Mouse (Mus musculus) hindbrain, postnatal 0 days (tissue): ENCODE data around the gene Neurod4. TPM values are rescaled to one million over a fixed set of nuclear protein-coding genes. Genes with fewer than 3 reads are reported as not detected.
A peak's percentile ranks its signal among the peaks of the same experiment; 100 is the strongest.
"Not testable (repeated sequence)": the region's sequence is repeated elsewhere in the genome, so short reads cannot be mapped to it uniquely, and the experiment has no call there.

Experiments used
- ATAC-seq: fragments of 200-750 bp; cut with Nextera tagmentation; 2 replicates; pipeline ENCODE4 v1.8.0; 2017; ENCODE audit warnings: mild to moderate bottlenecking, moderate TSS enrichment, moderate library complexity
- DNase-seq: peaks from one replicate; pipeline ENCODE4 v3.0.0-alpha.2; 2015; ENCODE audit warnings: low spot score
- H3K27ac ChIP-seq: fragments of 300-500 bp; sonication (generic); 2 replicates; pipeline ENCODE4 v1.5.1; 2014; ENCODE audit warnings: mild to moderate bottlenecking
- H3K27me3 ChIP-seq: fragments of 300-500 bp; sonication (generic); 2 replicates; pipeline ENCODE4 v1.6.1; 2014; ENCODE audit warnings: low read length, mixed read lengths; ENCODE audit not compliant: insufficient read depth
- H3K36me3 ChIP-seq: fragments of 300-500 bp; sonication (generic); 2 replicates; pipeline ENCODE4 v1.6.1; 2014; ENCODE audit warnings: low read length, mixed read lengths; ENCODE audit not compliant: insufficient read depth
- H3K4me1 ChIP-seq: fragments of 300-500 bp; sonication (generic); 2 replicates; pipeline ENCODE4 v1.6.1; 2014; ENCODE audit warnings: antibody characterized with exemption, low read length, mixed read lengths; ENCODE audit not compliant: insufficient read depth
- H3K4me2 ChIP-seq: fragments of 300-500 bp; sonication (generic); 2 replicates; pipeline ENCODE4 v1.6.1; 2014; ENCODE audit warnings: low read depth, mild to moderate bottlenecking, low read length, moderate library complexity, mixed read lengths
- H3K4me3 ChIP-seq: fragments of 300-500 bp; sonication (generic); 2 replicates; pipeline ENCODE4 v1.5.1; 2014; ENCODE audit warnings: low read length
- H3K9ac ChIP-seq: fragments of 300-500 bp; sonication (generic); replicated peaks from 2 replicates; pipeline ENCODE4 v1.6.1; 2014; ENCODE audit warnings: mild to moderate bottlenecking, low read length, moderate library complexity, mixed read lengths
- H3K9me3 ChIP-seq: fragments of 300-500 bp; sonication (generic); 2 replicates; pipeline ENCODE4 v1.6.1; 2016; ENCODE audit warnings: low read length, mixed read lengths
- CTCF ChIP-seq: IDR thresholded peaks from 2 replicates; pipeline ENCODE4 v1.5.1; 2016; ENCODE audit warnings: antibody characterized with exemption, control low read depth, low read depth
- WGBS: fragments of 180-500 bp; shearing (Covaris S2); extraction: QIAGEN DNeasy Blood & Tissue Kit; methylation state at CpG from one replicate; pipeline ENCODE4 v1.1.7; 2014; 5-methylcytosine and 5-hydroxymethylcytosine counted together
- polyA plus RNA-seq: library from polyadenylated mRNA; unstranded; fragments of >200 nt; fragmentation: Nextera tagmentation; extraction: Ambion mirVana; gene quantifications from 2 replicates; pipeline ENCODE4 v1.2.1, GENCODE M21; 2015
- total RNA-seq: library from RNA; depleted of rRNA; stranded (reverse); fragments of >200 nt; gene quantifications from 2 replicates; pipeline ENCODE4 v1.2.3, GENCODE M21; 2014

The Neurod4 gene
- total and polyA plus RNA-seq, 2 experiments from 2014 or later, result 0.91 to 2.6 TPM

- H3K9ac ChIP-seq, result no peak overlapping the region
- no peaks in the 10 kb centered on the region for H3K27me3 ChIP-seq
- DNase-seq (peak; percentile 73), ATAC-seq (peak; percentile 79)
- no peak for TF ChIP-seq CTCF
- 70% methylated on average over 2 of the region's 2 CpGs for WGBS
- no peak overlapping the region for H3K27ac ChIP-seq
- no peaks in the 10 kb centered on the region for H3K4me1 ChIP-seq
- no peaks in the 10 kb centered on the region for H3K9me3 ChIP-seq
- no peak overlapping the region for H3K4me2 ChIP-seq
- H3K36me3 ChIP-seq, result no peaks in the 10 kb centered on the region
- no peak overlapping the region for H3K4me3 ChIP-seq
Observed at GRCm38 (mm10) chr10:130314110-130314829, 34.2 kb upstream of the Neurod4 start.

GRCm38 (mm10) chr10:130313531-130313930, 33.5 kb upstream of the Neurod4 start:
- ATAC-seq (no peak), DNase-seq (peak; percentile 9)
- H3K4me1 ChIP-seq, result no peaks in the 10 kb centered on the region
- no peaks in the 10 kb centered on the region for H3K27me3 ChIP-seq
- WGBS, result 74% methylated on average over 1 of the region's 1 CpGs
- H3K9me3 ChIP-seq, result no peaks in the 10 kb centered on the region
- H3K9ac ChIP-seq, result no peak overlapping the region
- TF ChIP-seq CTCF, result peak; percentile 36; the same call in 1 of the 2 replicates
- H3K36me3 ChIP-seq, result no peaks in the 10 kb centered on the region
- H3K4me3 ChIP-seq, result no peak overlapping the region
- no peak overlapping the region for H3K4me2 ChIP-seq
- no peak overlapping the region for H3K27ac ChIP-seq

GRCm38 (mm10) chr10:130311534-130312227, 31.6 kb upstream of the Neurod4 start:
- H3K9me3 ChIP-seq, result no peaks in the 10 kb centered on the region
- 90% methylated on average over 2 of the region's 2 CpGs for WGBS
- DNase-seq (no peak), ATAC-seq (no peak)
- no peak overlapping the region for H3K27ac ChIP-seq
- no peak for TF ChIP-seq CTCF
- no peaks in the 10 kb centered on the region for H3K27me3 ChIP-seq
- no peaks in the 10 kb centered on the region for H3K4me1 ChIP-seq
- no peak overlapping the region for H3K4me2 ChIP-seq
- no peak overlapping the region for H3K9ac ChIP-seq
- H3K4me3 ChIP-seq, result no peak overlapping the region
- H3K36me3 ChIP-seq, result no peaks in the 10 kb centered on the region

GRCm38 (mm10) chr10:130304138-130304537, 24.1 kb upstream of the Neurod4 start:
- 89% methylated on average over 3 of the region's 5 CpGs for whole genome bisulfite sequencing
- not testable (repeated sequence) for DNase-seq, ATAC-seq, H3K27ac ChIP-seq, H3K9me3 ChIP-seq, H3K4me2 ChIP-seq, H3K4me3 ChIP-seq, H3K4me1 ChIP-seq, H3K27me3 ChIP-seq, H3K9ac ChIP-seq, H3K36me3 ChIP-seq

- not testable (repeated sequence) for H3K9ac ChIP-seq, H3K27me3 ChIP-seq, H3K4me3 ChIP-seq, ATAC-seq, H3K4me2 ChIP-seq, H3K4me1 ChIP-seq, H3K9me3 ChIP-seq, H3K27ac ChIP-seq, H3K36me3 ChIP-seq
- TF ChIP-seq CTCF, result peak; percentile 67
- 18% methylated on average over 4 of the region's 4 CpGs for WGBS
- DNase-seq, result peak; percentile 36
Observed at GRCm38 (mm10) chr10:130298748-130299147, 18.7 kb upstream of the Neurod4 start.

- no peak for TF ChIP-seq CTCF
- no peak overlapping the region for H3K4me3 ChIP-seq
- 13% methylated on average over 3 of the region's 3 CpGs for WGBS
- no peaks in the 10 kb centered on the region for H3K36me3 ChIP-seq
- H3K9me3 ChIP-seq, result no peaks in the 10 kb centered on the region
- no peak overlapping the region for H3K9ac ChIP-seq
- no peaks in the 10 kb centered on the region for H3K27me3 ChIP-seq
- DNase-seq, result peak; percentile 7
- H3K27ac ChIP-seq, result no peak overlapping the region
- H3K4me1 ChIP-seq, result no peaks in the 10 kb centered on the region
- no peak overlapping the region for H3K4me2 ChIP-seq
- ATAC-seq, result no peak
Observed at GRCm38 (mm10) chr10:130293741-130294408, 13.8 kb upstream of the Neurod4 start.
